Mouse (Mus musculus) adrenal gland, adult 8-10 months (tissue): ENCODE measurements around the gene Sprr1a. TPM values are rescaled to one million over a fixed set of nuclear protein-coding genes. Genes with fewer than 3 reads are reported as not detected.
"Not testable (repeated sequence)": the region's sequence is repeated elsewhere in the genome, so short reads cannot be mapped to it uniquely, and the experiment has no call there.

Experiments
- DNase-seq: peaks from one replicate; pipeline ENCODE4 v3.0.0; 2022
- total RNA-seq, 4 experiments: library from RNA; stranded (reverse); gene quantifications; 2 replicates each; pipeline ENCODE4 v1.2.4; 2022

The Sprr1a gene
- not detected for total RNA-seq

GRCm38 (mm10) chr3:92485863-92486262, at the start of gene Sprr1a:
Sprr1a (minus strand) TSS chr3:92485895.
- DNase-seq, result peak; percentile 7

- no peak for DNase-seq
Observed at GRCm38 (mm10) chr3:92534411-92534810, 48.7 kb upstream of the Sprr1a start, which contains the start of gene 2310046K23Rik. 2310046K23Rik (minus strand) TSS chr3:92534511.

GRCm38 (mm10) chr3:92512325-92512724, 26.6 kb upstream of the Sprr1a start:
- DNase-seq, result no peak

GRCm38 (mm10) chr3:92510786-92511185, 25.1 kb upstream of the Sprr1a start:
- DNase-seq, result peak; percentile 50

GRCm38 (mm10) chr3:92508185-92508584, 22.5 kb upstream of the Sprr1a start:
- DNase-seq, result no peak

- no peak for DNase-seq
Observed at GRCm38 (mm10) chr3:92503528-92503927, 17.8 kb upstream of the Sprr1a start.

- DNase-seq, result no peak
Observed at GRCm38 (mm10) chr3:92500393-92500792, 14.7 kb upstream of the Sprr1a start, which contains the start of gene Sprr4. Sprr4 (minus strand) TSS chr3:92500493.

GRCm38 (mm10) chr3:92490262-92490661, 4.6 kb upstream of the Sprr1a start:
- DNase-seq, result not testable (repeated sequence)

- no peak for DNase-seq
Observed at GRCm38 (mm10) chr3:92486307-92486706, 612 bp upstream of the Sprr1a start.

- DNase-seq, result not testable (repeated sequence)
Observed at GRCm38 (mm10) chr3:92481249-92481648, 4.4 kb downstream of the Sprr1a start.

GRCm38 (mm10) chr3:92470111-92470510, 15.6 kb downstream of the Sprr1a start:
- no peak for DNase-seq

GRCm38 (mm10) chr3:92467424-92467823, 18.3 kb downstream of the Sprr1a start:
- no peak for DNase-seq

- no peak for DNase-seq
Observed at GRCm38 (mm10) chr3:92466576-92466975, 19.1 kb downstream of the Sprr1a start.

- DNase-seq, result no peak
Observed at GRCm38 (mm10) chr3:92458620-92459019, 27.1 kb downstream of the Sprr1a start, which contains the start of gene Sprr3. Sprr3 (minus strand) TSS chr3:92458720.

- DNase-seq, result no peak
Observed at GRCm38 (mm10) chr3:92455151-92455550, 30.5 kb downstream of the Sprr1a start.

GRCm38 (mm10) chr3:92440177-92440576, 45.5 kb downstream of the Sprr1a start:
- DNase-seq, result no peak

GRCm38 (mm10) chr3:92438689-92439088, 47.0 kb downstream of the Sprr1a start, which contains the start of gene Sprr1b:
Sprr1b (minus strand) TSS chr3:92438789.
- DNase-seq, result no peak

Other genes with a start within 250 kb of the Sprr1a start
- not detected for gene Sprr2a3, start 200.5 kb downstream of the Sprr1a start, total RNA-seq
- gene Sprr2b, start 169.3 kb downstream of the Sprr1a start, total RNA-seq, result not detected
- not detected for gene Sprr2d, start 146.8 kb downstream of the Sprr1a start, total RNA-seq
- not detected for gene Sprr2e, start 133.8 kb downstream of the Sprr1a start, total RNA-seq
- gene Sprr2f, start 120.7 kb downstream of the Sprr1a start, total RNA-seq, result not detected
- not detected for gene Sprr2h, start 100.2 kb downstream of the Sprr1a start, total RNA-seq
- gene Sprr2i, start 77.9 kb downstream of the Sprr1a start, total RNA-seq, result not detected
- gene Sprr2j-ps, start 67.8 kb downstream of the Sprr1a start, total RNA-seq, result not detected
- gene Gm9774, start 56.5 kb downstream of the Sprr1a start, total RNA-seq, result 1 to 10 TPM; 2.6 to 7.5 (median 4.1) TPM
- not detected for gene Sprr2k, start 53.3 kb downstream of the Sprr1a start, total RNA-seq
- not detected for gene Sprr1b, start 47.1 kb downstream of the Sprr1a start, total RNA-seq
- gene Sprr3, start 27.2 kb downstream of the Sprr1a start, total RNA-seq, result not detected
- not detected for gene Sprr4, start 14.6 kb upstream of the Sprr1a start, total RNA-seq
- gene 2310046K23Rik, start 48.6 kb upstream of the Sprr1a start, total RNA-seq, result not detected
- gene Ivl, start 87.8 kb upstream of the Sprr1a start, total RNA-seq, result not detected
- gene Smcp, start 103.1 kb upstream of the Sprr1a start, total RNA-seq, result not detected
- gene 2210017I01Rik, start 121.6 kb upstream of the Sprr1a start, total RNA-seq, result not detected
- not detected for gene Lce6a, start 135.8 kb upstream of the Sprr1a start, total RNA-seq
- gene Lce1a1, start 162.4 kb upstream of the Sprr1a start, total RNA-seq, result not detected
- not detected for gene Lce1b, start 171.0 kb upstream of the Sprr1a start, total RNA-seq
- gene Lce1a2, start 184.4 kb upstream of the Sprr1a start, total RNA-seq, result not detected
- gene Lce1c, start 193.4 kb upstream of the Sprr1a start, total RNA-seq, result not detected
- gene Lce1d, start 201.3 kb upstream of the Sprr1a start, total RNA-seq, result not detected
- not detected for gene Lce1e, start 223.2 kb upstream of the Sprr1a start, total RNA-seq
- gene Lce1f, start 234.5 kb upstream of the Sprr1a start, total RNA-seq, result not detected